Mouse (Mus musculus): ENCODE measurements around the gene Tnnc2.
A peak's percentile ranks its signal among the peaks of the same experiment; 100 is the strongest.
"Not testable (repeated sequence)": the region's sequence is repeated elsewhere in the genome, so short reads cannot be mapped to it uniquely, and the experiment has no call there.

The Tnnc2 gene

DNA sequence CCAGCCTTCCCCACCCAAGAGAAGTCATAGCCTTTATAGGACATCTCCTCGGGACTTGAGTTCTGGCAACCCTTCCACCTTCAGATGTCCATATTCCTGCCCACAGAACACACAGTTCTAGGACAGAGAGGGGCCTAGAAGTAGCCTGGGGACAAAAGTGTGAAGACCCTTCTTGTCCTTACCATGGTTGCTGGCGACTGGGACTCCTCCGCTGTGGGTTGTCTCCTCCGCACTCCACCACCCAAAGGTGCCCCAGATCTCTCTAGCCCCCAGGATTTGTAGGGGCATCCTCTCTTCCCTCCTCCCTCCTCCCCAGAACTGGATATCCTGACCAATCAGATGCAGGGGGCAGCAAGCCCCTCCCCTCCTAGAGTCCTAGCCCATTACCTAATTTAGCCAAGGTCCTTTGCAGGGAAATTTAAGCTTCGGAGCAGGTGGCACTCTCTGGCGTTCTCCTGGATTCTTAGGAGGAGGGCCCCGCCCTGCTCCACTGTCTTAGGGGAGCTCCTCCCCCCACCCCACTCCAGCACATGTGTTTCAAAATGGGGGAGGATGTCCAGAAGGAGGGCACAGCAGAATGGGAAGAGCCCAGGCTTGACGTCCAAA is at the start of gene Tnnc2:
Tnnc2 (minus strand) TSS at position 487 of the 606 bp plus-strand sequence.
- DNase-seq (ENCODE audit: low read depth, low spot score), result peak; percentile 97

DNA sequence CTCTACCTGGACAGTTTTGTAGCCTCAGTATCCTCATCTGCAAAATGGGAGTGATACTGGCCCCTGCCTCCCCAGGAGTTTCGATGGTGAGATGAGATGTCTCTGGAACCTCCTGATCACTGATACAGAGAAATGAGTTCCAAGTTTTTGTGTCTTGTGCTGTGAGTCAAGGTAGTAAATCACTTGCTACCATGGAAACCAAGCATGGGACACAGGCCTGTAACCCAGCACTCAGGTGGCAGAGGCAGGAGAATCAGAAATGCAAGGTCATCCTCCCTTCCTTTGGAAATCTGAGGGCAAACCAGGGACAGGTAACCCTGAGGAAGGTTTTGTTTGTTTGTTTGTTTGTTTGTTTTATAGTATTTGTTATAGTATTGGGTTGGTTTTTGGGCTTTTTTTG is 49.3 kb upstream of the Tnnc2 start:
- DNase-seq (ENCODE audit: low read depth, low spot score), result no peak

DNA sequence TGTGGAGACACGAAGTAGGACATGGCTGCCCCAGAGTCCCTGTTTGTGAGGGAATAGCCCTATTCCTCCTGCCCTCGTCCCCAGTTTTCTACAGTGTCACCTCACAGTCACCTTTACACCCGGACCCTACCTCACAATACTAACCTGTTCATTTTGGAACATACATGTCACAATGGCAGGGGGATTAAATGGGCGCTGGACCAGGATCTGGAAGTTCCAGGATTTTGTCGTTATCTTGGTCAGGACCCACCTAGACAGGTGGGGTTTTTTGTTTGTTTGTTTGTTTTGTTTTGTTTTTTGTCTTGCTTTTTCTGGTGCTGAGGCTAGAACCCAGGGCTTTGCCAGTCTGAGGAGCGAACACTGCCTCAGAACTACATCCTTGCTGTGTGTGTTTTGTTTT is 48.7 kb upstream of the Tnnc2 start, which contains the start of gene Spata25:
Spata25 (minus strand) TSS at position 101 of the 400 bp plus-strand sequence.
- no peak for DNase-seq (ENCODE audit: low read depth, low spot score)

DNA sequence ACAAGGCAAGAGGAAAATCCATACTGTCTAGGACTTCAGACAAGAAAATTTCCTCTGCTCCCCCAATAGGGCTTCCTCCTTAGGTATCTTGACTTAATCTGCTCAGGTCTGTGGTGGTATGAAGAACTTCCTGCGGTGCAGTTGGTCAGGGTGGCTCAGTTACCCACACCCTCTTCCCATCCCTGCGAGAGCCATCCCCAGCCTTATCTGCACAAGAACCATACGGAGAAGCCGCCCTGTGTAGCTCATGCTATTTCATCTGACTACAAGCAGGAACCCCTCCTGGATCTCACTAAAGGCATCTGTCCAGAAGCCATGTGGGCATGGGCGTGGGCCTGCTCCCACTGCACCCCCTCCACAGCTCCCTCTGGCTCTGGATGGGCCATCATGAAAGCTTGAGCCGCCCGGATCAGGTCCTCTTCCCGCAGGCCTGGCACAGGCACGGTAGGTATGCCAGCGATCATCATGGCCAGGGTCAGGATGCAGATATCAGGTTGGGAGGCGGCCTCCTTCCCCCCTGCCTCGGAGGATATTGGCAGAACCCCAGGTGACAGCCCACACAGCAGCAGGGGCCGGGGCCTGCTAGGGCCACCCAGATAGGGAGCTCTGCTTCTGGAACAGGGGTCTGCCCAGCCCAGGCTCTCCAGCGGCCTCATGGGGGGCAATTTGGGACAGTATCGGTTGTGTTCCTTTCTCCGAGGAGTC is 47.5 kb upstream of the Tnnc2 start:
- no peak for DNase-seq (ENCODE audit: low read depth, low spot score)

DNA sequence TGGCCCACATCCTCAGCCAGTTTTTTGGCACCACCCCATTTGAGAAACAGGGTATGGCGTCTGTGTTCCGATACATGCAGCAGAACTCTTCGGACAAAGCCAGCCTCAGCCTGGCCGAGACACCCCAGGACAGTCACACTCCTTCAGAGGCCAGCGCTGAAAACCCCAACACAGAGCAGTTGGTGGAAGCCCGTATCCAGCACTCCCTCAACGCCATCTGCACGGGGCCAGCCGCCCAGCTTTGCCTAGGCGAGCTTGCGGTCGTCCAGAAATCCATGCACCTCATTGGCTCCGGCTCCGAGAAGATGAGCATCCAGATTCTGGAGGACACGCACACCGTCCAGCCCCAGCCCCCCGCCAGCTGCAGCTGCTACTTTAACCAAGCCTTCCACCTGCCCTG is 45.8 kb upstream of the Tnnc2 start:
- no peak for DNase-seq (ENCODE audit: low read depth, low spot score)

DNA sequence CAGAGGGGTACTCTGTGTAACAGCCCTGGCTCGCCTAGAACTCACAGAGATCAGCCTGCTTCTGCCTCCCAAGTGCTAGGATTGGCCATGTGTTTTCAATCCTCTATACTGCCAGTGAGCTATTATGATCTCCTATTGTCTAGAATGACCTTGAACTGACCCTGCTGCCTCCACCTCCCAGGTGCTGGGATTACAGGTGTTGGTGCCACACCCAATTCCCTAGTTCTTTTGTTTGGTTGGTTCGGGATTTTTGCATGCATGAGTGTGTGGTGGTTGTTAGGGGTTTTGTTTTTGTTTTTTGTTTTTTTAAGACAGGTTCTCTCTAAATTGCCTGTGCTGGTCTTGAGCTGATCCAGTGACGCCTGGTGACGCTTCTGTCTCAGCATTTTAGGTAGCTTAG is 44.2 kb upstream of the Tnnc2 start:
- DNase-seq (ENCODE audit: low read depth, low spot score), result no peak

DNA sequence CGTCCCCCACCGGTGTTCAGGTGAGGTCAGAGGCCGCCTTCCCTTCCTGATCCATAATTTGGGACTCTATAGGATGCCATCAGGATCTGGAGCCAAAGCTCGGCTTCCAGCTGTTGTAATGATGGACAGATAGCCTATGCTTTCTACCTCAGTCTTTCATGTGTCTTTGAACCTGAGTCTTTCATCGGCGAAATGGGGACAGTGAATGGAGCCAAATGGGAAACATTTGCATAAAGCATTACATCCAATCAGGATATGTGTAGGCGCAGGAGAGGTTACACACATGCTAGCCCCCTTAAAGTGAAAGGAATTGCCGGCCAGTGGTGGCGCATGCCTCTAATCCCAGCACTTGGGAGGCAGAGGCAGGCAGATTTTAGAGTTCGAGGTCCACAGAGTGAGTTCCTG is 43.4 kb upstream of the Tnnc2 start:
- no peak for DNase-seq (ENCODE audit: low read depth, low spot score)

DNA sequence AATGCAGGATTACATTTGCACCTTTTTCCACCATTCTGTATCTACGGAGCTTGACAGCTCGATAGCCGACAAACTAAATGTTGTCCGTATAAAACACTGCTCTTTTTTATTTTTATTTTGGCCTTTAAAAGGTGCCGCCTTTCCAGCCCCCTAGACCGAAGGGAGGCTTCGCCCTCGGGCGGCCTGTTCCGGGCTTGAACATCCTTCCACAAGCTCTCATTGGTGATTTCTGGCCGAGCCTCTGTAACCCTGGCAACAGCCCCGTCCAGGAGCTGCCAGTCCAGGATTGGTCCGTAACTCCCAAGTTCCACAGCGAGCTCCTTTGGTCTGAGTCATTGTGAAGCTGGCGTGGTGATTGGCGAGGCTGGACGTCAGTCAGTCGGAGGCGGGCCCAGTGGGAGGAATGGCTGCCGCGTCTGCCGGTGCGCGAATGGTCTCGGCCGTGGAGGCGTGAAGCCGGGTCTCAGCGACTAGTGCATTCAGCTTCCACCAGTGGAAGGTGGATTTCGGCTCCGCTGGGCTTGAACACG is 42.9 kb upstream of the Tnnc2 start, which contains the start of gene Zswim1:
Zswim1 (plus strand) TSS at position 51 of the 530 bp plus-strand sequence.
- peak; percentile 98 for DNase-seq (ENCODE audit: low read depth, low spot score)

DNA sequence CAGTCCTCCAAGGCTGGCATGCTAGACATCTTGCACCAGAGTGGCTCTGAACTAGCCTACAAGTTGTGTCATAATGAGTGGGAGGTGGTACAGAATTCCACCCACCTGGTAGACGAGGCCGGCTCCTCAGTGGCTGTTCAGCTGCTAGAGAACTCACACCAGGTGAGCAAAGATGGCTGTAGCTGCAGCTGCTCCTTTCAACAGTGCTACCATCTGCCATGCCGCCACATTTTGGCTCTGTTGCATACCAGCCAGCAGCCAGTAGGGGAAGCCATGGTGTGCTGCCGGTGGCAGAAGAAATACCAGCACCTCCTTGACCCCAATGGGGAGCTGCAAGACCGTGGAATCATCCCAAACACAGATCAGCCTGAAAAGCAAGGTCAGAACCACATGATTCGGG is 41.3 kb upstream of the Tnnc2 start:
- DNase-seq (ENCODE audit: low read depth, low spot score), result no peak

DNA sequence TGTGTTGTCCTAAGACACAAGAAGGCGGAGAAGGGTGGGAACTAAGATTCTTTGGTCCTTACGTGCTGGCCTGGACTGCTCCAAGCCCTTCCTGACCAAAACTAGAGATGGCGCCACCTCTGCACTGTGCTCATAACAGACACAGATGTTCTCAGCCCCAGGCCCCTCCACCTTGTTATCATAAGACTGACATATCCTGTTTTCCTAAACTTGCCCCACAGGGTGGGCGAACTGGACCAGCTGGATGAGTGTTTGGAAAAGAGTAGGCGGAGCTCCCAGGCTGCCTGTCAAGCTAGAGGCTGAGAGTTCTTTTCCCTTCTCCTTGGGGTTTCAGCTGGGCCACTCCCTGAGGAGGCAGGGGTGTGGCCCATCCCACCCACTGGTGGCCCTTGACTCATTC is 37.9 kb upstream of the Tnnc2 start:
- DNase-seq (ENCODE audit: low read depth, low spot score), result no peak

DNA sequence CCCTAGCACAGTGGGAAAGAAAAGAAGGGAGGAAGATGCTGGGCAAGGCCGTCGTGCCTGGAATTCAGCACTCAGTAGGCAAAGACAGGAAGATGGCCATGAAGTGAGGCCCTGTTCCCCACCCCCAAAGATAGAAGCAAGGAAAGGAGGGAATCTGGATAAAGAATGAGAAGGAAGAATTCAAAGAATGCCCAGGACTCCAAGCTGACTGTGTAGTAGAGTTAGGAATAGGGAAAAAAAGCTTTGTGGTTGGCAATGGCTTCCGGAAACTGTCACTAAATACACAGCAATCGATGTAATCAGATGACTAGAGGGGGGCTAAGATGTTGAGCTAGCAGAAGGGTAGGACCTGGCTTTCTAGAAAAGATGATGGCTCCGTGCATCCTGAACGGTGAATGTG is 37.4 kb upstream of the Tnnc2 start:
- DNase-seq (ENCODE audit: low read depth, low spot score), result no peak

DNA sequence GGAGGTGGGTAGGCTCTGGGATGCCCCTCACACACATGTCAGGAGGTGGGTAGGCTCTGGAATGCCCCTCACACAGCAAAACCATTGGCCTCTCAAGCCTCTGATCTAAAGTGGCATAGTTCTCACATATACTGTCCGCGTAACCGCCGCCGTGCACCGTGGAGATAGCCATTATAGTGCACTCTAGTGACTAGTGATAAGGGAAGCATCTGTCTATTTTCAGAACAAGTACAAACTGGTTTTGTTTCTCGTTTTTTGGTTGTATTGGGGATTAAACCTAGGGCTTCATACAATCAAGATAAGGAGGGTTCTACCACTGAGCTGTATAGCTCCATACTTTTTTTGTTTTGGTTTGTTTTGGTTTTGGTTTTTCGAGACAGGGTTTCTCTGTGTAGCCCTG is 36.1 kb upstream of the Tnnc2 start:
- DNase-seq (ENCODE audit: low read depth, low spot score), result no peak

DNA sequence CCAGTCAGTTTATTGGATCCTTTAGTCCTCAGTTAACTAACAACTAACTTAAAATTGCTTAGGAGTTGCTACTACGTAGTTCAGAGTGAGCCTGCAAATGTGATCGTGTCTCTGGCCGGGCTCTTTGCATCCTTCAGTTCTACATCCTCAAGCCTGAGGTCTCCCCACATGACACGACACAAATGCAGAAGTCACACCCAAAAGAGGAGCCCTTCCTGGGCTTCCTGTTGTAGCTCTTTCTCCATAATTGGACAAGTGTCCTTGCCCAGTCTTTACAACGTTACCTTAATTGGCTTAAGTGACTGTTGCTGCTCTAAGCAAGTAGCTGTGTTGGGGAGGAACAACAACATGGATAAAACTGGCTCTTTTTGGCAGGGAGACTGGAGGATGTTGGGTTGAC is 35.6 kb upstream of the Tnnc2 start:
- no peak for DNase-seq (ENCODE audit: low read depth, low spot score)

DNA sequence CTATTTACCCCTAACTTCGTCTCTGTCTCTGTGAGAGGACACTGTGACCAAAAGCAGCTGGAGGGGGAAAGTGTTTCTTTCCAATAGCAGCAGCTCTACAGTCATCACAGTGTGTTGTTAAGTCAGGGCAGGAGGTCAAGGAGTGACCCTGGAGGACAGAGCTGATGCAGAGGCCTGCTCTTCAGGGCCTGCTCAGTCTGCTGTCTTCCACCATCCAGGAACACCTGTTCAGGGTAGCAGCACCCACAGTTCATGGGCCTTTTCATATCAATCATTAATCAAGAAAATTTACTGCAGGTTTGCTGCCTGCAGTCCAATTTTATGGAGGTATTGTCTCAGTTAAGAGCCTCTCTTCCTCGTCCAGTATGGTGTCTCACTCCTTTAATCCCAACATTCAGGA is 33.8 kb upstream of the Tnnc2 start:
- DNase-seq (ENCODE audit: low read depth, low spot score), result no peak

DNA sequence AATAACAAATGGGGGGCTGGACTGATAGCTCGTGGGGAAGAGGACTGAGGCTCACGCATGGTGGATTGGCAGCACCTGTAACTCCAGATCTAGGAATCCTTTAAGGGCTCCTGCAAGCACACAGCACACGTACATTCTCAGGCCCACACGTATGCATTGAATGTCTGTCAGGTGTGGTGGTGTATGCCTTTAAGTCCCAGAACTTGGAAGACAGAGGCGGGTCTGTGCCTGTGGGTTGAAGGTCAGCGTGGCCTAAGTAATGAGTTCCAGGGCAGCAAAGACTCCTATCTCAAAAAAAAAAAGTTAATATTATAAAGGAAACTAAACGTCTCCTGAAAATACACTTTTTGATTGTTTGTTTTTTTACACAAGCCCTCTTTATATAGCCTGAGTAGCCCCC is 26.8 kb upstream of the Tnnc2 start:
- no peak for DNase-seq (ENCODE audit: low read depth, low spot score)

DNA sequence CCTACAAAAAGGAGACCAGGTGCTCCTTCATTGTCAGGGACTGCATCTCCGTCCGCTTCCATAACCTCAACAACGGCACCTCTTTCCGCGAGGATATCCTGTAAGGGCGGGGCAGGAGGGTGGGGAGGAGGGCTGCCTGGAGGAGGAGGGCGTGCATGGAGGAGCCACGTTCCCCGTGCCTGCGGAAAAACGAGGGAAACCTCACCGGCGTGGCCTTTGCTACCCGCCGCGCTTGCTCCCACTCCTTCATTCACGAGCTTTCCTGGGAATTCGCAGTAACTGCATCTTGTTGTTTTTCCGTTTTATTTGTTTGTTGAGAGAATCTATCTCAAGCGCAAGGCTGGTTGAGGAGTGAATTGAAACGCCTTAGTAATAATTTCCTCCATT is 25.6 kb upstream of the Tnnc2 start:
- no peak for DNase-seq (ENCODE audit: low read depth, low spot score)

DNA sequence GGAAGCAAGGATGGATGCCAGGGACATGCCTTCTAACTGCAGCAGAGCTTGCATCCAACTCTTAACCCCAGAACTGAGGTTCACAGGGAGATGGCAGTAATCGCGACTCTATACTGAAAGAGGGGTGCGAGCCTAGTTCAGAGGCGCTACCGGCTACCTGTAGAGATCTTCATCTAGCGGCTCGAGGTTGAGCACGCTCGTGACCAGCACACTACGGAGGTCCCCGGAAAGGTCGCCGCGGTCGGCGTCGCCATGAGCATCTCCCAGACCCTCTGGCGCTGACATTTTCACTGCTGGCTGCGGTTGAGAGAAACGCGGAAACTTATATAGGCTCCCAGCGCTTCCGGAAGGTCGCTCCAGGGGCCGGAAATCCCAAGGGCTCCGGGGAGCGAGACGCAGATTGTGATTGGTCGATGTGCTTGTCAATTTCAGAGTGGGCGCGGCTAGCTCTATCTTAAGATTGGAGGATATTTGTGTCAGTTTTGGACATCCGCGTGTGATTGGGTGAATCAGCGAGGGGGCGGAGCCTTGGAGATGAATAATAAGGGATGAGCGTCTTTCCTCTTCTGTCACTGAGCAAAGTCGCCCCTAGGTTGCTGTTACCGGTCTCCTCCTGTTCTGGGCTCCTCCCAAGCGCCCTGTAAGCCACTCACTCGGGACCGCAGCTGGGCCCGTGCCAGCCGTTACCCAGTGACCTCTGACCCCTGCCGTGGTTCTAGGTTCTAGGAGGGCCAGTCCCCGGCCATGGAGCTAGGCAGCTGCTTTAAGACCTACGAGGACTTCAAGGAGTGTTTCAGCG is 25.0 kb upstream of the Tnnc2 start, which contains the start of the genes Acot8 and Zswim3:
Acot8 (minus strand) TSS at position 350 of the 799 bp plus-strand sequence.
Zswim3 (plus strand) TSS at position 566 of the 799 bp plus-strand sequence.
- peak; percentile 98 for DNase-seq (ENCODE audit: low read depth, low spot score)

DNA sequence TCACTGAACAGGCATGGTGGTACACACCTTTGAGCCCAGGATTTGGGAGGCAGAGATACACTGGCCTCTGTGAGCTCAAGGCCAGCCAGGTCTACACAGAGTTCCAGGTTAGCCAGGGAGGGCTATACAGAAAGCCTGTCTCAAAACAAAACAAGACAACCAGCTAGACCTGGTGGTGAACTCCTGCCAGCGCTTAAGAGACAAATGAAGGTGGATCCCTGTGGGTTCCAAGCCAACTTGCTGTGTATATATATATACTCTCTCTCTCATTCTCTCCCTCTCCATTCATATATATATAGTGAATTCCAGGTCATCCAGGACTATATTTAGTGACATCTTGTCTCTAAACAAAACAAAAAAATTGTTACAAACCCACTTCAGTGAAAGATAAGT is 24.1 kb upstream of the Tnnc2 start:
- no peak for DNase-seq (ENCODE audit: low read depth, low spot score)

DNA sequence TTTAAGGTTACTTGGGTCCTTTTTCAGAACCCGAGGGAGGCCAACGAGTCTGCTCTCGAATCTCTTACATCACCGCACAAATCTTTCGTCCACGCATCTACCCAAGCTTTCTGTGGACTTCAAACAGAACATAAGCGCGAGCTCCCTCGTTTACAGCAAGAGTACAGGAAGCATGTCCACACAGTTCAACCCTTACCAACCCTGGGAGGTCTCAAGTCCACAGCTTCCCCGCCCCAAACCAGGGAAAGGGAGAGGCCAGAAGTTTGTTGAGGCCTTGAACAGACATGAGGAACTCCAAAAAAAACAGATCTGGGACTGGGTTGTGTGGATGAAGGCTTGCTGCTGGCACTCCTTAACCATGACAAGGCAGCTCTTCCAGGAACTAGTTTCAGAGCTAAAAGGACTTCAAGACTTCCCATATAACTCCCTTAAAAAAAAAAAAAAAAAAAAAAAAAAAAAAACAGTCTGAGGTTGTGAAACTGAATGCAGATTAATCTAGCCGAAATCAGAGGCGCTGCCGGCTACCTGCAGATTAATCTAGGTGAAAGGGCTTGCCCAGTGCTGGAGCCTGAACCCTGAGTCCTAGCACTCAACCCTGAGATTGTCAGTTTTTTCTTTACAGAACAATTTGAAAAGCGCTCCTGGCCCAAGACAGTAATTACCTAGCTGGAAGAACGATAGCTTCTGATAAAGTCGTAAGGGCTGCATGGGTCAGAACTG is 23.6 kb upstream of the Tnnc2 start:
- DNase-seq (ENCODE audit: low read depth, low spot score), result no peak

DNA sequence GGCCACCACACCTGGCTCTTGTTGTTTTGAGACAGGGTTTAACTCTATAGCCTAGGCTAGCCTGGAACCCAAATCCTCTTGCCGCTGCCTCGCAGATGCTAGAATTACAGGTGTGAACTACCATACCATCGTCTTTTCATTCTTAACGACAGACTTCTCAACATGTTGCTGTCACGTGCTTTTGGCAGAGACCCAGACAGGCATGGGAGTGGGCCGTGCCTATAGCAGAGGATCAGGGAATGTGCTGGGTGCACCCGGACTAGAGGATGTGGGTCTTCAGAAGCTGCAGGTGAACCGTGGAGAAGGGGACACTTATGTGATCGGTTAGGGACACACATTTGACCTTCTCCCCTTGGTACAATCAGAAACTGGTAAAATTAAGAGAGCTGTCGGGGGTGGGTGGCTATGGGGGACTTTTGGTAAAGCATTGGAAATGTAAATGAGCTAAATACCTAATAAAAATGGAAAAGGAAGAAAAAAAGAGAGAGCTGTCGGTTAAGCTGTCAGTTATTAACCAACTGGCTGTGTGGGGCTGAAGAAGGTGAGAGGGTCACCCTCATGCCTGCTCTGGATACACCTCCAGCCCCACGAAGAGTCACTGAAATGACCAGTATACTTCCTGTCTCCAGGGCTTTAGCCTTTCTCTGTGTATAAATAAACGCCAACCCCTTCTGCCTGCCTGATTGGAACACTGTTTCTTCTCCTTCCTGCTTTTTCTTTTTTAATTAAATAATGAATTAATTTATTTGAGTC is 20.7 kb upstream of the Tnnc2 start:
- DNase-seq (ENCODE audit: low read depth, low spot score), result no peak

DNA sequence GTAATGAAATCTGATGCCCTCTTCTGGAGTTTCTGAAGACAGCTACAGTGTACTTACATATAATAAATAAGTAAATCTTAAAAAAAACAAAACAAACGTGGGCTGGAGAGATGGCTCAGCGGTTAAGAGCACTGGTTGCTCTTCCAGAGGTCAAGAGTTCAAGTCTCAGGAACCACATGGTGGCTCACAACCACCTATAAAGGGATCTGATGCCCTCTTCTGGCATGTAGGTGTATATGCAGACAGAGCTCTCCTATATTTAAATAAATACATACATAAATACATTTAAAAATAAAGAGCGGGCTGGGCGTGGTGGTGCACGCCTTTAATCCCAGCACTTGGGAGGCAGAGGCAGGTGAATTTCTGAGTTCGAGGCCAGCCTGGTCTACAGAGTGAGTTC is 18.8 kb upstream of the Tnnc2 start:
- not testable (repeated sequence) for DNase-seq (ENCODE audit: low read depth, low spot score)
